29 mouse cellular contexts compared by ENCODE assay signal in genomic region chr9:56913991-56914390, GRCm38 (mm10). TPM values are rescaled to one million over a fixed set of nuclear protein-coding genes. Genes with fewer than 3 reads are reported as not detected.
A peak's percentile ranks its signal among the peaks of the same experiment; 100 is the strongest.
DNase-seq lines count a peak whose midpoint lies in the region; ATAC-seq and TF ChIP-seq lines count a peak whose summit lies in the region.
"Had no signal": no experiment of that assay in that cellular context is flagged by ENCODE, and none has a peak within 500 bp of the region (broad histone marks: within the 10 kb centered on the region; RNA-seq: fewer than 3 reads in every experiment).

No protein-coding gene starts in this region.

- H3K27ac ChIP-seq in embryonic facial prominence, embryonic 14.5 days (replicated peaks; ENCODE audit: low read depth, low read length), result 0 out of 2 replicates have a peak overlapping the region, but pooled peaks have one; percentile 10
- peak overlapping the region; percentile 56 for H3K27ac ChIP-seq in stomach, postnatal 0 days (replicated peaks)
- H3K27ac ChIP-seq: hindbrain, embryonic 15.5 days; kidney, embryonic 15.5 days; limb, embryonic 13.5 days; liver, embryonic 14.5 days; lung, embryonic 15.5 days; neural tube, embryonic 13.5 days had no signal

- H3K9me3 ChIP-seq in embryonic facial prominence, embryonic 14.5 days (ENCODE audit: control insufficient read depth, low read length), result no peaks in the 10 kb centered on the region
- no peaks in the 10 kb centered on the region for H3K9me3 ChIP-seq in stomach, postnatal 0 days (ENCODE audit: control insufficient read depth, low read length)
- H3K9me3 ChIP-seq: heart, embryonic 12.5 days; hindbrain, embryonic 15.5 days; kidney, embryonic 15.5 days; limb, embryonic 13.5 days; lung, embryonic 15.5 days; neural tube, embryonic 13.5 days had no signal

- no peak overlapping the region for H3K9ac ChIP-seq in embryonic facial prominence, embryonic 14.5 days (ENCODE audit: low read depth, low read length)
- H3K9ac ChIP-seq in stomach, postnatal 0 days (ENCODE audit: low read length), result no peak overlapping the region
- H3K9ac ChIP-seq: heart, embryonic 12.5 days; hindbrain, embryonic 15.5 days; kidney, embryonic 15.5 days; limb, embryonic 13.5 days; liver, embryonic 14.5 days; lung, embryonic 15.5 days; neural tube, embryonic 13.5 days had no signal

- ATAC-seq in embryonic facial prominence, embryonic 14.5 days (ENCODE audit: low read depth), result no peak
- ATAC-seq in stomach, postnatal 0 days (ENCODE audit: low FRiP score, low TSS enrichment), result peak; percentile 63
- ATAC-seq: forebrain, embryonic 16.5 days; intestine, embryonic 16.5 days had no signal

- no peak overlapping the region for H3K4me2 ChIP-seq in embryonic facial prominence, embryonic 14.5 days (ENCODE audit: low read depth, low read length)
- H3K4me2 ChIP-seq in stomach, postnatal 0 days (replicated peaks; ENCODE audit: low read depth), result no peak overlapping the region
- H3K4me2 ChIP-seq: heart, embryonic 12.5 days; hindbrain, embryonic 15.5 days; kidney, embryonic 15.5 days; limb, embryonic 13.5 days; lung, embryonic 15.5 days; midbrain, embryonic 11.5 days; neural tube, embryonic 13.5 days had no signal

- peaks cover 44% of the 10 kb centered on the region for H3K36me3 ChIP-seq in embryonic facial prominence, embryonic 14.5 days (ENCODE audit: control insufficient read depth, insufficient read depth, low read length)
- H3K36me3 ChIP-seq in stomach, postnatal 0 days (ENCODE audit: control insufficient read depth, insufficient read depth, low read length), result peaks cover 5% of the 10 kb centered on the region
- H3K36me3 ChIP-seq: hindbrain, embryonic 15.5 days had no signal

- peak; percentile 20 for TF ChIP-seq EP300 in stomach, postnatal 0 days (optimal IDR thresholded peaks at IDR 0.05)

- H3K27me3 ChIP-seq in embryonic facial prominence, embryonic 14.5 days (replicated peaks; ENCODE audit: control insufficient read depth, insufficient read depth, low read length), result no peaks in the 10 kb centered on the region
- H3K27me3 ChIP-seq in stomach, postnatal 0 days (ENCODE audit: control insufficient read depth, insufficient read depth, low read length), result no peaks in the 10 kb centered on the region
- H3K27me3 ChIP-seq: heart, embryonic 12.5 days; hindbrain, embryonic 15.5 days; kidney, embryonic 15.5 days; limb, embryonic 13.5 days; lung, embryonic 15.5 days had no signal

- DNase-seq in heart, adult 11 months, result peak; percentile 91
- DNase-seq in heart, postnatal 36 days, result no peak
- peak; percentile 5 for DNase-seq in thymus, postnatal 4 days
- DNase-seq in thymus, adult 18-20 months, result no peak
- no peak for DNase-seq in embryonic facial prominence, embryonic 14.5 days (ENCODE audit: low spot score)
- DNase-seq in stomach, postnatal 0 days (ENCODE audit: low spot score), result peak; percentile 49
- DNase-seq in B cell, adult 2 months, result no peak
- DNase-seq: adrenal gland, postnatal 25 days; cerebellum, adult 11 months; cerebellum, postnatal 14 days; embryo, embryonic 11 days; gastrocnemius, postnatal 25 days; heart, postnatal 4 days; kidney, postnatal 4 days; right cerebral cortex, adult 18-20 months; thymus, postnatal 25 days had no signal

- TF ChIP-seq CTCF in stomach, postnatal 0 days (IDR thresholded peaks at IDR 0.05; ENCODE audit: low read depth), result no peak

- intact Hi-C loops in heart, postnatal 36 days (cut with DNase I), result no loop called here

- no peaks in the 10 kb centered on the region for H3K4me1 ChIP-seq in embryonic facial prominence, embryonic 14.5 days (ENCODE audit: control insufficient read depth, insufficient read depth, low read length)
- 0 out of 2 replicates have a peak, but pooled peaks cover 3% of the 10 kb centered on the region for H3K4me1 ChIP-seq in stomach, postnatal 0 days (replicated peaks; ENCODE audit: control insufficient read depth, insufficient read depth)
- H3K4me1 ChIP-seq: heart, embryonic 12.5 days; hindbrain, embryonic 15.5 days; kidney, embryonic 15.5 days; limb, embryonic 13.5 days; lung, embryonic 15.5 days; neural tube, embryonic 13.5 days had no signal

- WGBS in embryonic facial prominence, embryonic 14.5 days, result 78% methylated on average over 7 of the region's 9 CpGs
- WGBS in stomach, postnatal 0 days, result 52% methylated on average over 9 of the region's 9 CpGs

- H3K4me3 ChIP-seq in embryonic facial prominence, embryonic 14.5 days (ENCODE audit: low read depth, low read length), result no peak overlapping the region
- no peak overlapping the region for H3K4me3 ChIP-seq in stomach, postnatal 0 days (ENCODE audit: low read depth, low read length)
- H3K4me3 ChIP-seq: erythroblast, embryonic 14.5 days; heart, embryonic 12.5 days; hindbrain, embryonic 15.5 days; kidney, embryonic 15.5 days; limb, embryonic 13.5 days; lung, embryonic 15.5 days; neural tube, embryonic 13.5 days had no signal

RNA-seq across cellular contexts. Expression of gene Snx33, which starts 14.2 kb away (rescaled TPM):
- 10 to 100 TPM; 10.0 to 11.1 TPM for total RNA-seq in heart, postnatal 36 days (2021)
- polyA plus RNA-seq in embryonic facial prominence, embryonic 14.5 days (2014; fragmentation: Nextera tagmentation; extraction: Ambion mirVana), result 7.8 and 8.2 TPM in 2 replicates
- 5.5 and 6.4 TPM in 2 replicates for polyA plus RNA-seq in stomach, postnatal 0 days (2015; fragmentation: Nextera tagmentation; extraction: Ambion mirVana)
- polyA plus RNA-seq: erythroblast, embryonic 14.5 days had no signal

RNA-seq across cellular contexts. Expression of gene Imp3, which starts 23.3 kb away (rescaled TPM):
- 10 to 100 TPM; 55.1 to 60.7 TPM for total RNA-seq in heart, postnatal 36 days (2021)
- 78.0 and 81.0 TPM in 2 replicates for polyA plus RNA-seq in embryonic facial prominence, embryonic 14.5 days (2014; fragmentation: Nextera tagmentation; extraction: Ambion mirVana)
- 75.3 and 83.8 TPM in 2 replicates for polyA plus RNA-seq in stomach, postnatal 0 days (2015; fragmentation: Nextera tagmentation; extraction: Ambion mirVana)

RNA-seq across cellular contexts. Expression of gene Snupn, which starts 36.7 kb away (rescaled TPM):
- 1 to 10 TPM; 9.5 to 9.9 TPM for total RNA-seq in heart, postnatal 36 days (2021)
- 22.2 and 23.6 TPM in 2 replicates for polyA plus RNA-seq in embryonic facial prominence, embryonic 14.5 days (2014; fragmentation: Nextera tagmentation; extraction: Ambion mirVana)
- polyA plus RNA-seq in stomach, postnatal 0 days (2015; fragmentation: Nextera tagmentation; extraction: Ambion mirVana), result 13.8 and 14.0 TPM in 2 replicates
- polyA plus RNA-seq: erythroblast, embryonic 14.5 days had no signal

RNA-seq across cellular contexts. Expression of gene Cspg4, which starts 49.2 kb away (rescaled TPM):
- 10 to 100 TPM; 14.7 to 16.7 TPM for total RNA-seq in heart, postnatal 36 days (2021)
- 34.8 and 35.1 TPM in 2 replicates for polyA plus RNA-seq in embryonic facial prominence, embryonic 14.5 days (2014; fragmentation: Nextera tagmentation; extraction: Ambion mirVana)
- 7.8 and 9.0 TPM in 2 replicates for polyA plus RNA-seq in stomach, postnatal 0 days (2015; fragmentation: Nextera tagmentation; extraction: Ambion mirVana)
- total RNA-seq: monocyte, adult 5-6 weeks had no signal
- polyA plus RNA-seq: erythroblast, embryonic 14.5 days had no signal

RNA-seq across cellular contexts. Expression of gene Odf3l1, which starts 49.5 kb away (rescaled TPM):
- not detected for total RNA-seq in heart, postnatal 36 days (2021)
- 1.7 and 2.7 TPM in 2 replicates for polyA plus RNA-seq in embryonic facial prominence, embryonic 14.5 days (2014; fragmentation: Nextera tagmentation; extraction: Ambion mirVana)
- 0.57 and 0.71 TPM in 2 replicates for polyA plus RNA-seq in stomach, postnatal 0 days (2015; fragmentation: Nextera tagmentation; extraction: Ambion mirVana)
- total RNA-seq: layer of hippocampus, postnatal 14 days; monocyte, adult 5-6 weeks had no signal
- polyA plus RNA-seq: erythroblast, embryonic 14.5 days; forebrain, embryonic 16.5 days; liver, embryonic 14.5 days; midbrain, embryonic 11.5 days; neural tube, embryonic 13.5 days had no signal

Comparison
In these comparisons a context has a peak if more than half of its experiments do, and no peak if none do; other contexts are left out.
1. DNase-seq: peak in heart, adult 11 months (single experiment), thymus, postnatal 4 days (single experiment) and stomach, postnatal 0 days (single experiment); none in heart, postnatal 36 days (0 of 2), thymus, adult 18-20 months (0 of 2), embryonic facial prominence, embryonic 14.5 days (single experiment) and B cell, adult 2 months (0 of 2).